Mouse (Mus musculus) heart, embryonic 15.5 days (tissue): ENCODE results near the gene Zdhhc14. TPM values are rescaled to one million over a fixed set of nuclear protein-coding genes. Genes with fewer than 3 reads are reported as not detected.

Source experiments
- ATAC-seq: fragments of 200-750 bp; cut with Nextera tagmentation; replicated peaks from 2 replicates; pipeline ENCODE4 v1.8.0; 2017; ENCODE audit warnings: low read depth, moderate TSS enrichment; ENCODE audit not compliant: insufficient number of reproducible peaks, insufficient read depth, low FRiP score
- H3K27ac ChIP-seq: fragments of 300-500 bp; sonication (generic); 2 replicates; pipeline ENCODE4 v1.5.1; 2015; ENCODE audit warnings: mild to moderate bottlenecking, inconsistent platforms
- H3K27me3 ChIP-seq: fragments of 300-500 bp; sonication (generic); 2 replicates; pipeline ENCODE4 v1.6.1; 2015; ENCODE audit warnings: inconsistent platforms
- H3K36me3 ChIP-seq: fragments of 300-500 bp; sonication (generic); 2 replicates; pipeline ENCODE4 v1.6.1; 2015; ENCODE audit warnings: mild to moderate bottlenecking, inconsistent platforms
- H3K4me1 ChIP-seq: fragments of 300-500 bp; sonication (generic); replicated peaks from 2 replicates; pipeline ENCODE4 v1.6.1; 2015; ENCODE audit warnings: inconsistent platforms
- H3K4me2 ChIP-seq: fragments of 300-500 bp; sonication (generic); 2 replicates; pipeline ENCODE4 v1.6.1; 2015; ENCODE audit warnings: inconsistent platforms, mild to moderate bottlenecking, moderate library complexity
- H3K4me3 ChIP-seq: fragments of 300-500 bp; sonication (generic); 2 replicates; pipeline ENCODE4 v1.5.1; 2015; ENCODE audit warnings: mild to moderate bottlenecking, inconsistent platforms
- H3K9ac ChIP-seq: fragments of 300-500 bp; sonication (generic); 2 replicates; pipeline ENCODE4 v1.6.1; 2015; ENCODE audit warnings: mild to moderate bottlenecking, inconsistent platforms
- H3K9me3 ChIP-seq: fragments of 300-500 bp; sonication (generic); replicated peaks from 2 replicates; pipeline ENCODE4 v1.6.1; 2016; ENCODE audit warnings: inconsistent platforms
- WGBS: fragments of 180-500 bp; shearing (Covaris S2); methylation state at CpG from one replicate; pipeline ENCODE4 v1.1.7; 2015; ENCODE audit warnings: mixed read lengths; 5-methylcytosine and 5-hydroxymethylcytosine counted together
- polyA plus RNA-seq: library from polyadenylated mRNA; unstranded; fragments of >200 nt; fragmentation: Nextera tagmentation; extraction: Ambion mirVana; gene quantifications from 2 replicates; pipeline ENCODE4 v1.2.1, GENCODE M21; 2015

The Zdhhc14 gene
- polyA plus RNA-seq, 1 experiment from 2014 or later = 1.3 TPM

DNA sequence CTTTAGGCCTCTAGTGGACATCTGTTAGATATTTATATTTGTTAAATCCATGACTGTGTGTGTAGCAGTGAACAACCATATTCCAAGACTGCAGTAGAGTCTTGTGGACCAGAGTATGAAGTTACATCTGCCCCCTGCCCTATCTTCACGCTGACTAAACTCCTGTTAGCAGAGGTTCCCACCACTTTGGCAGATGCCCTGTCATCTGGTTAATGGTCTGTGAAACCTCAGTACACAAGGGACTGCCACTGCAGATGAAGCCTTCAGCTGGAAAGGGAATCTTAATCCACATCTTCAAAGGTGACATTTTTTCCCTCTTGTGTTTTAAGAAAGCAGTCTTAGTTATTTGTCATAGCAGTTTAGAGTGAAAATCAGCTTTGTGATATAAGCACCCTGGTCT, 187.0 kb downstream of the Zdhhc14 start:
- Histone ChIP-seq H3K27ac (no peak overlapping the region), H3K4me1 (no peaks in the 10 kb centered on the region), H3K4me2 (no peak overlapping the region), H3K27me3 (no peaks in the 10 kb centered on the region), H3K9ac (no peak overlapping the region), H3K36me3 (no peaks in the 10 kb centered on the region), H3K9me3 (no peaks in the 10 kb centered on the region), H3K4me3 (no peak overlapping the region)
- 28% methylated on average over 1 of the region's 1 CpGs for WGBS
- ATAC-seq = no peak

DNA sequence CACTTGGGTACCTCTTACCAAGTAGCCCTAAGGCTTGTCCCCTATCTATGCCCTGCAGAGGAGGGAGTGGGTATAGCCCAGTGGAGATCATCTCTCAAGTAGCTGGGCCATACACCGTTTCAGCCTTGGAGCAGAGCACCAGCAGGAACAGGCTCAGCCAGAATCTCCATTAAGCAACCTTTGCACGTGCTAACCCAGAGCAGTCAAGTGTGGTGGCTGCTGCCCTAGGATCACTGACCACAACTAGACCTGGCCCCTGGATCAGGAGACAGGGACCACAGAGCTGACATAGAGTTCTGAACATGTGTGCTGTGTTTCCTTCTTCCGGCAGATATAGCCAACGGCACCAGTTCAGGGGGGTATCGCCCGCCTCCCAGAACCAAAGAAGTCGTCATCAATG, 193.0 kb downstream of the Zdhhc14 start:
- Histone ChIP-seq H3K4me2 (no peak overlapping the region), H3K9ac (no peak overlapping the region), H3K36me3 (no peaks in the 10 kb centered on the region), H3K9me3 (no peaks in the 10 kb centered on the region), H3K4me3 (no peak overlapping the region), H3K27me3 (0 out of 2 replicates have a peak, but pooled peaks cover 5% of the 10 kb centered on the region), H3K4me1 (peaks cover 10% of the 10 kb centered on the region), H3K27ac (no peak overlapping the region)
- 93% methylated on average over 7 of the region's 7 CpGs for WGBS
- ATAC-seq = no peak

DNA sequence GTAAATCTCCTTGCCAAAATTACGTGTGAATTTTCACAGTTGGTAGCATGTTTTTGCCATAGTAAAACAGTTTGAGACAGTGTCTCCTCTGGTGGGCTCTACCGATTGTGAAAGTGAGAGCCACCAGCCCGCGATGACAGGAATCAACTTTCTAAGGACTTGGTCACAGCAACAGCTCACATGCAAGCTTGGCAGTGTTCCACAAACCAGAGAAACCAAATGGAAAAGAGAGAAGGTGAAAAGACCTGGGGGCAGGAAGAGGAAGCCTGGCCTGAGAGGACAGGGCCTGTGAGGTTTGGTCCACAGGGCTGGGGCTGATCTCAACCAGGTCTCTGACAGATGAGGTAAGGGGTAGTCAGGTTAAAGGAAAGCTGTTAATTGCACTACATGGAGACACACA, 195.5 kb downstream of the Zdhhc14 start:
- H3K9ac ChIP-seq = no peak overlapping the region
- H3K4me2 ChIP-seq = no peak overlapping the region
- no peaks in the 10 kb centered on the region for H3K36me3 ChIP-seq
- 51% methylated on average over 4 of the region's 4 CpGs for WGBS
- 0 out of 2 replicates have a peak, but pooled peaks cover 5% of the 10 kb centered on the region for H3K27me3 ChIP-seq
- ATAC-seq = no peak
- peaks cover 10% of the 10 kb centered on the region for H3K4me1 ChIP-seq
- H3K4me3 ChIP-seq = no peak overlapping the region
- H3K27ac ChIP-seq = no peak overlapping the region
- no peaks in the 10 kb centered on the region for H3K9me3 ChIP-seq

DNA sequence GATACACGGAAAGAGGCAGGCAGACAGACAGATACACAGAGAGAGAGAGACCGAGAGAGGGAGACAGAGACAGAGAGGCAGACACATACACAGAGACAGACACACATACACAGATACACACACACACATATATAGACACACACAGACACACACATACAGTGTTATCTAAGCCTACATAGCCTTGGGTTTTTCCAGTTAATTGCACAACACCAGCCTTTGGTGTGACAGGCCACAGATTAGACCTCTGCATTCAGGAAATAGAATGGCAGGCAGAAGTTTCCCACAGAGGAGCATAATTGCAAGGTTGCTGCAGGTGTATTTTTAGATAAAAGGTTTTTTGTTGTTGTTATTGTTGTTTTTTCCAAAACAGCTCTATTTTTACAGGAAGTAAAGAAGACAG, 195.9 kb downstream of the Zdhhc14 start:
- no peak overlapping the region for H3K9ac ChIP-seq
- no peaks in the 10 kb centered on the region for H3K36me3 ChIP-seq
- no peaks in the 10 kb centered on the region for H3K9me3 ChIP-seq
- no peak overlapping the region for H3K4me3 ChIP-seq
- 64% methylated on average over 2 of the region's 2 CpGs for WGBS
- H3K4me2 ChIP-seq = no peak overlapping the region
- H3K27ac ChIP-seq = no peak overlapping the region
- H3K4me1 ChIP-seq = peaks cover 10% of the 10 kb centered on the region
- 0 out of 2 replicates have a peak, but pooled peaks cover 5% of the 10 kb centered on the region for H3K27me3 ChIP-seq
- no peak for ATAC-seq

DNA sequence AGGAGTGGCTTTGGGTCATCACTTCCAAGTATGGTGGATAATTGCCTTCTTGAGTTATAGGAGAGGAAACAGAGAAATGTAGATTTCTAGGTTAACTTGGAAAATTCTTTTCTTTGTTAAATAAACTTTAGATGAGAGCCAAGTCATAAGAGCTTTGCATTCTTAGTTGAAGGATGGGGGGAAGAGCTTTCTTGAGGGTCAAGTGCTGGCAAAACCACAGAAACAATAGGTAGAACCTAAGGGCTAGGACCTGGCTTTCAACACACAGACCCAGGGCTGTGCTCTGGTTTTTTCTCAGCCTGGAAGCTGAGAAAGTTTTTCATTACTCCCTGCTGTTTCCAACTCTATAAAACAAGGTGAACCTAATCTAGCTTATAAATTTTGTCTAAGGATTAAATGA, 196.3 kb downstream of the Zdhhc14 start:
- Histone ChIP-seq H3K4me3 (no peak overlapping the region), H3K27ac (no peak overlapping the region), H3K4me1 (peaks cover 10% of the 10 kb centered on the region), H3K9me3 (no peaks in the 10 kb centered on the region), H3K27me3 (0 out of 2 replicates have a peak, but pooled peaks cover 5% of the 10 kb centered on the region), H3K36me3 (no peaks in the 10 kb centered on the region), H3K9ac (no peak overlapping the region), H3K4me2 (no peak overlapping the region)
- no peak for ATAC-seq

DNA sequence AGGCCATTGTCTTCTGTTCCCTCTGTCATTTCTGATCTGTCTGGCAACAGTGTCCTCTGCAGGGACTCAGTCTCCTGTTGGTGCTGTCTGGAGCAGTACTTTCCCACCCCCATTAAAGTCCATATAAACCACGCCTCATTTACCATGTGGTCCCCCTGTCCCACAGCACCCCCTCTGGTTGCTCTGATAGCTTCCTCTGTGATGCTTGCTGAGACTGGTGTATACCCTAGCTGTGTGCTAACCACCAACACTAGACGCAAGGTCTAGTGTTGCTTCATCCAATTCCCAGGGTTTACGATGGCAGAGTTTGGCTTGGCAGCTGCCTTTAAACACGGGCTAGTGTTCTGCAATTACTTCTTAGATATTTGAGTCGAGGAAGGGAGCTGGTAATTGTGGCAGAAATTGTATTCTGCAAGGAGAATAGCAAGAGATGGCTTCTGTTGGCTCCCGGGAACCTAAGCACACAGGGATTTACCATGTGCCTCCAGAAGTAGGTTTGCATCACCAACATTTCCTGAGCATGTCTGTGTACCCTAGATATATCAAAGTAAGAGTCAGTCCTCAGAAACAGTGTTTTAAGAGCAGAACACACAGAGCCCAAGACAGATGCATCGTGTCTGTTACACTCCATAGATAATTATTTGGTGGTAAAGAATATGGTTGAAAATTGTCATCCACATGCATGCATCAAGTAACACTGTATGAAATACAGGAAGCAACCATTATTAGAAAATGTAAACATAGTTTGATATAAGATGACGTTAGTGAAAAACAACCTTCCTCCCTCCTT, 198.6 kb downstream of the Zdhhc14 start:
- Histone ChIP-seq H3K4me3 (no peak overlapping the region), H3K9me3 (no peaks in the 10 kb centered on the region), H3K9ac (no peak overlapping the region), H3K27ac (no peak overlapping the region), H3K36me3 (no peaks in the 10 kb centered on the region), H3K4me1 (peaks cover 10% of the 10 kb centered on the region), H3K4me2 (no peak overlapping the region), H3K27me3 (0 out of 2 replicates have a peak, but pooled peaks cover 5% of the 10 kb centered on the region)
- ATAC-seq = no peak
- 80% methylated on average over 8 of the region's 8 CpGs for WGBS

DNA sequence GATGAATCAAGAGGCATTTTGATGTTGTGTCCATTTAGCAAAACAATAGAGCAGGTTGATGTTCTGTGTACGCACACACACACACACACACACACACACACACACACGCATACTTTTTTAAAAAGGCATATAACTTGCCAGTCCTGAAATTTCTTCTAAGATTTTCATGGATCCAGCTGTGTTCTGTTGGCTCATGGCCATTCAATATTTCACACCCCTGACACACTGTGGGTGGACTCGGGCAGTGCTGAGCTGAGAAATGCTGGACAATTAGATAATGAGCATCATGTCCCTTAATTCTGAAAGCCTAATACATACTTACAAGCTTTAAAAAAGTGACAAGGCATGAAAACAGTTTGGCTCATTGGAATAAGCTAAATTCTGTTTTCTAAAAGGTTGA, 200.3 kb downstream of the Zdhhc14 start:
- H3K4me1 ChIP-seq = peaks cover 4% of the 10 kb centered on the region
- no peak overlapping the region for H3K4me2 ChIP-seq
- 0 out of 2 replicates have a peak, but pooled peaks cover 5% of the 10 kb centered on the region for H3K27me3 ChIP-seq
- no peak overlapping the region for H3K9ac ChIP-seq
- WGBS = 59% methylated on average over 3 of the region's 3 CpGs
- ATAC-seq = no peak
- H3K27ac ChIP-seq = no peak overlapping the region
- no peak overlapping the region for H3K4me3 ChIP-seq
- H3K9me3 ChIP-seq = no peaks in the 10 kb centered on the region
- no peaks in the 10 kb centered on the region for H3K36me3 ChIP-seq

DNA sequence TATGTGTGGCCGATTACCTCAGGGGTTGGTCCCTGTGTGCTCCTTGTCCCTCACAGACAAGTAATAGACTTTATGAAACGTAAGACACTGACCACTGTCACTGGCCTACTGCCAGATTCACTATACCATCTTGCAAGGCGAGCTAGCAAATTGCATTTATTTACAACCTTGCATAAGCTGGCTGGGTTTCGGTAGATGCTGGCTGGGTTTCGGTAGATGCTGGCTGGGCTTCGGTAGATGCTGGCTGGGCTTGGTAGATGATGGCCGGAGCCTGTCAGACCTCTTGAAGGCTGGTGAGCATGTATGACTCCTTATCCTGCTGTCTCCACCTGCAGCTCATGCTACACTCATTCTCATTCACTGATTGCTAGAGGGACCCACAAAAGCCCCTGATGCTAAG, 200.9 kb downstream of the Zdhhc14 start:
- 68% methylated on average over 7 of the region's 7 CpGs for WGBS
- Histone ChIP-seq H3K4me1 (no peaks in the 10 kb centered on the region), H3K27me3 (0 out of 2 replicates have a peak, but pooled peaks cover 5% of the 10 kb centered on the region), H3K4me2 (no peak overlapping the region), H3K27ac (no peak overlapping the region), H3K9ac (no peak overlapping the region), H3K4me3 (no peak overlapping the region), H3K36me3 (no peaks in the 10 kb centered on the region), H3K9me3 (no peaks in the 10 kb centered on the region)
- ATAC-seq = no peak

DNA sequence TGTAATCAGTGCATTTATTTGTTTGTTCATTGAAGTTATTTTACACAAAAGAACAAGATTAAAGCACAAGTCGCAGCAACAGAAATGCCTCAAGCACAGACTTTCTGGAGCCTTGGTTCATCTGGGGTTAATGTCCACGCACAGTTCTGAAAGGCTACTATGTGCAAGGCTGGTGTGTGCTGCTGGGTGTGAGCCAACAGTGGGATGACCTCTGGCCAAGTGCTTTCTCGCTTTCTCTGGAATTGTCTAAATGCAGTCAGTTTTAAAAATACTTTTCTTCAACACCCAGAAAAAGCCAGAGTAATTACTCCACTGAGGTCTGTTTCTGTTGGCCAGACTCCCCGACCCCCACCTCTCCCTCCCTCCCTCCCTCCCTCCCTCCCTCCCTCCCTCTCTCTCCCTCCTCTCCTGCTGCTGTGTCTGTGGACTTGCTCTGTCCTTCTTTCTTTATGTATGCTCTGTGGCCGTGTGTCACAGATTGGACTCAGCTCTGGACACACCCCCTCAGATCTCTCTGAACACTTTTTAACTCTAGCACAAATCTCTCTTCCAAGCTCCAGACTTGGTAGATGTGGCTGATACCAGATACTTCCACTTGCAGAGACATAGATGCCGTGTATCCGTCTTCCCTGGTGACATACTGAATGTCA, 206.2 kb downstream of the Zdhhc14 start:
- H3K9ac ChIP-seq = no peak overlapping the region
- no peak overlapping the region for H3K27ac ChIP-seq
- no peaks in the 10 kb centered on the region for H3K4me1 ChIP-seq
- H3K27me3 ChIP-seq = no peaks in the 10 kb centered on the region
- no peak for ATAC-seq
- H3K4me2 ChIP-seq = no peak overlapping the region
- 40% methylated on average over 7 of the region's 7 CpGs for WGBS
- H3K9me3 ChIP-seq = no peaks in the 10 kb centered on the region
- no peak overlapping the region for H3K4me3 ChIP-seq
- H3K36me3 ChIP-seq = no peaks in the 10 kb centered on the region

DNA sequence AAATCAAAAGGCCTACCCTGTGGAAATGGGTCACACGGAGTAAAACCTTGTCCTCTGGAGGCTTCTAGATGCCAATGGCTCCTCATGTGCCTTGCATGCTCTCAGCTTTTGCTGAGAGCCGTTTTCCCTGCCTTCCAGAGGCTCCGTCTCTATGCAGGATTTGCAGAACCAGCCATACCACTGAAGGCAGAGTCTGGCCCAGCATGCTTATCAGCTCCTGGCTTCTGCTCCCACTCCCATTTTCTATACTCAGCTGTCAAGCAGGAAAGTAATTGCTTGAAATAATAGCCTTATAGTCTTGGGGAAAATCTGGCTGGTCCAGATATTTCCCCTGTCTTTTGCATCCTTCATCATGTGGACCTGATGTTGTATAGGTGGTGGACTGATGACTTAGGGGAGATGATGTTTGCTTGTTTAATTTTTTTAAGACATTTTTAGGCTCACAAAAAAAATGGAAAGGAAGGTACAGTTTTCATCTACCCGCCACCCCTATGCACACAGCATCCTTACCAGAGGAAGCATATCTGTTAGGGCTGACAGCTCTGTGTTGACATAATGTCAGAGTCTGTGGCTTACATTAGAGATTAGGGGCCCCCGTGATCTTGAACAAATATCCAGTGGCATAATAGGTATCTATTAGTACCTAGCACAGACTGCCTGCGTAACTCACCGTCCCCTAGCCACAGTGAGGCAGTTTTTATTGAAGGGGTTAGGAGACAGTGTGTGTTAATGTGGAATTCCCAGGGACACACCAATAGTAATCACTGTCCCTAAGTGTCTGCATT, 218.2 kb downstream of the Zdhhc14 start:
- H3K36me3 ChIP-seq = no peaks in the 10 kb centered on the region
- H3K27me3 ChIP-seq = 0 out of 2 replicates have a peak, but pooled peaks cover 3% of the 10 kb centered on the region
- no peak overlapping the region for H3K4me2 ChIP-seq
- H3K27ac ChIP-seq = no peak overlapping the region
- no peak for ATAC-seq
- no peaks in the 10 kb centered on the region for H3K9me3 ChIP-seq
- WGBS = 45% methylated on average over 7 of the region's 7 CpGs
- H3K9ac ChIP-seq = no peak overlapping the region
- H3K4me1 ChIP-seq = 0 out of 2 replicates have a peak, but pooled peaks cover 2% of the 10 kb centered on the region
- no peak overlapping the region for H3K4me3 ChIP-seq

DNA sequence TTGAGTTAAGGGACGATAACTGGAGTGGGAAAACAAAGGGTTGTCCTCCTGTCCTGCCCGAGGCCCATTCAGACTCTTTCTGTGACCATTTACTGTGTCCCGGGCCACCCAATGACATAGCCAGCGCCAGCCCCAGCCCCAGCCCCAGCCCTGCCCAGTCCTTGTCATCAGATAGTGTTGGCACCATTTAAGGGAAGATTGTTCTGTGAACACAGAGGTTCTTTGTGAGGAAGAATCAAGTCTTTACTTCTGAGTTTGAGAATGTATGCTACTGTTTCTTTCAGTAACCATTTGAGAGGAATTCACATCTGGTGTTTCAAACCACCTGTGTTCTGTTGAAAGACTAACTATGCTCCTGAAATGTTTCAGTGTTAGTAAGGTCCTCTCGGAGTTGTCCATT, 219.5 kb downstream of the Zdhhc14 start:
- H3K9ac ChIP-seq = no peak overlapping the region
- H3K4me3 ChIP-seq = no peak overlapping the region
- ATAC-seq = no peak
- H3K27ac ChIP-seq = no peak overlapping the region
- H3K4me2 ChIP-seq = no peak overlapping the region
- no peaks in the 10 kb centered on the region for H3K36me3 ChIP-seq
- no peaks in the 10 kb centered on the region for H3K9me3 ChIP-seq
- 0 out of 2 replicates have a peak, but pooled peaks cover 3% of the 10 kb centered on the region for H3K27me3 ChIP-seq
- WGBS = 56% methylated on average over 5 of the region's 5 CpGs
- H3K4me1 ChIP-seq = 0 out of 2 replicates have a peak, but pooled peaks cover 2% of the 10 kb centered on the region
